Mouse (Mus musculus): ENCODE data around the gene Atp1a2. TPM values are rescaled to one million over a fixed set of nuclear protein-coding genes. Genes with fewer than 3 reads are reported as not detected.
A peak's percentile ranks its signal among the peaks of the same experiment; 100 is the strongest.

Atp1a2 gene
- total RNA-seq, 1 experiment from 2014 or later, result not detected

GRCm38 (mm10) chr1:172240945-172241708 is 56.7 kb downstream of the Atp1a2 start:
- ATAC-seq (replicated peaks; ENCODE audit: insufficient number of reproducible peaks, low FRiP score, low TSS enrichment, poor library complexity, severe bottlenecking), result peak; percentile 72

- no peak for ATAC-seq (replicated peaks; ENCODE audit: insufficient number of reproducible peaks, low FRiP score, low TSS enrichment, poor library complexity, severe bottlenecking)
Measured at GRCm38 (mm10) chr1:172229215-172229614, 68.6 kb downstream of the Atp1a2 start.

GRCm38 (mm10) chr1:172228209-172228608 is 69.7 kb downstream of the Atp1a2 start:
- ATAC-seq (replicated peaks; ENCODE audit: insufficient number of reproducible peaks, low FRiP score, low TSS enrichment, poor library complexity, severe bottlenecking), result no peak

Other genes starting within 250 kb of the Atp1a2 start
- not detected in 3 replicates for gene Nhlh1, start 240.5 kb downstream of the Atp1a2 start, total RNA-seq (2017)
- gene Copa, start 215.5 kb downstream of the Atp1a2 start, total RNA-seq (2017), result 154 to 190 TPM (median 159 TPM) in 3 replicates
- 47.2 to 70.4 TPM (median 56.3 TPM) in 3 replicates for gene Ncstn, start 215.3 kb downstream of the Atp1a2 start, total RNA-seq (2017)
- gene Pex19, start 171.3 kb downstream of the Atp1a2 start, total RNA-seq (2017), result 42.1 to 57.3 TPM (median 52.1 TPM) in 3 replicates
- gene Dcaf8, start 150.0 kb downstream of the Atp1a2 start, total RNA-seq (2017), result 77.0 to 164 TPM (median 136 TPM) in 3 replicates
- 23.3 to 71.6 TPM (median 23.9 TPM) in 3 replicates for gene Pea15a, start 91.3 kb downstream of the Atp1a2 start, total RNA-seq (2017)
- gene Casq1, start 78.2 kb downstream of the Atp1a2 start, total RNA-seq (2017), result not detected in 3 replicates
- 0.43 TPM in 1 of 3 replicates, not detected in the others for gene Atp1a4, start 39.6 kb downstream of the Atp1a2 start, total RNA-seq (2017)
- gene Igsf8, start 36.4 kb downstream of the Atp1a2 start, total RNA-seq (2017), result 13.0 to 18.8 TPM (median 16.7 TPM) in 3 replicates
- gene Kcnj9, start 31.3 kb upstream of the Atp1a2 start, total RNA-seq (2017), result 0.29 TPM in 1 of 3 replicates, not detected in the others
- not detected in 3 replicates for gene Kcnj10, start 43.1 kb upstream of the Atp1a2 start, total RNA-seq (2017)
- gene Pigm, start 78.5 kb upstream of the Atp1a2 start, total RNA-seq (2017), result 17.5 to 26.9 TPM (median 23.7 TPM) in 3 replicates
- gene Slamf9, start 177.3 kb upstream of the Atp1a2 start, total RNA-seq (2017), result 17.0 to 25.6 TPM (median 21.4 TPM) in 3 replicates
- 1.1 to 6.0 TPM (median 1.2 TPM) in 3 replicates for gene Igsf9, start 183.7 kb upstream of the Atp1a2 start, total RNA-seq (2017)
- gene Tagln2, start 202.0 kb upstream of the Atp1a2 start, total RNA-seq (2017), result 185 to 298 TPM (median 202 TPM) in 3 replicates
- 7.5 TPM in 1 of 3 replicates, not detected in the others for gene Cfap45, start 222.7 kb upstream of the Atp1a2 start, total RNA-seq (2017)

Data from monocyte, adult 5-6 weeks (primary cell).